Mouse (Mus musculus) brain, embryonic 14.5 days (tissue): ENCODE measurements around the gene Gdap1l1.

Source experiments
- CTCF ChIP-seq: fragments of 200-500 bp; IDR thresholded peaks from 2 replicates; pipeline ENCODE4 v1.5.1; 2012; ENCODE audit warnings: inconsistent platforms, mild to moderate bottlenecking, moderate library complexity, borderline replicate concordance; ENCODE audit not compliant: insufficient read depth, insufficient read length; ENCODE audit errors: extremely low read depth
- POLR2A ChIP-seq: fragments of 200-500 bp; IDR thresholded peaks from 2 replicates; pipeline ENCODE4 v1.6.1; 2012; ENCODE audit warnings: mild to moderate bottlenecking, inconsistent platforms, borderline replicate concordance; ENCODE audit not compliant: poor library complexity, insufficient read depth, insufficient read length, severe bottlenecking; ENCODE audit errors: extremely low read depth

DNA sequence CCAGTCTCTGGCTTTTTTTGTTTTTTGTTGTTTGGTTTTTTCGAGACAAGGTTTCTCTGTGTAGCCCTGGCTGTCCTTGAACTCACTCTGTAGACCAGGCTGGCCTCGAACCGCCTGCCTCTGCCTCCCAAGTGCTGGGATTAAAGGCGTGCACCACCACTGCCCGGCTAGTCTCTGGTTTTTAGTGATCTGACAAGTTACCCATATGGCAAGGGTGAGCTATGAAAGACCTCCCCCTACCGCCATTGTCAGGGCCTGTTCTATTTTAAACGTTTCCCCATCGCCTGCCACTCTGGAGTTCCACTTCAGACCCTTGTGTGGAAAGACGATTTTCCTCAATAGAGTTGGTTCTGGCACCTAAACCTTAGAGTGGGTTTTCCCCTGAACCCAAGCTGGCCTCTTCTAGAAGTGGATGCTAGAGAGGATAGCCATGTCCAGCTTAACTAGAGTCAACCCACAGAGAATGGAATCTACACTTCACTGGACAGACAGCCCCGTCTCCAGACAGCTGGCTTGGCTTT lies 17.9 kb upstream of the Gdap1l1 start:
- TF ChIP-seq POLR2A (no peak), CTCF (no peak)
